Mouse (Mus musculus) intestine, embryonic 14.5 days (tissue): ENCODE data around the gene Zfp981. TPM values are rescaled to one million over a fixed set of nuclear protein-coding genes. Genes with fewer than 3 reads are reported as not detected.
"Not testable (repeated sequence)": the region's sequence is repeated elsewhere in the genome, so short reads cannot be mapped to it uniquely, and the experiment has no call there.

Source experiments
- ATAC-seq: fragments of 200-750 bp; cut with Nextera tagmentation; replicated peaks from 2 replicates; pipeline ENCODE4 v1.8.0; 2017; ENCODE audit warnings: low read depth, moderate number of reproducible peaks, moderate TSS enrichment, moderate library complexity; ENCODE audit not compliant: low FRiP score, low TSS enrichment
- DNase-seq: peaks from one replicate; pipeline ENCODE4 v3.0.0-alpha.2; 2018; ENCODE audit warnings: low spot score
- H3K27ac ChIP-seq: fragments of 300-500 bp; sonication (generic); 2 replicates; pipeline ENCODE4 v1.5.1; 2014; ENCODE audit warnings: low read depth, mild to moderate bottlenecking, control low read depth
- H3K27me3 ChIP-seq: fragments of 300-500 bp; sonication (generic); replicated peaks from 2 replicates; pipeline ENCODE4 v1.6.1; 2014; ENCODE audit warnings: low read length, control low read depth; ENCODE audit not compliant: control insufficient read depth, insufficient read depth
- H3K36me3 ChIP-seq: fragments of 300-500 bp; sonication (generic); 2 replicates; pipeline ENCODE4 v1.6.1; 2014; ENCODE audit warnings: low read length, control low read depth; ENCODE audit not compliant: control insufficient read depth, insufficient read depth
- H3K4me1 ChIP-seq: fragments of 300-500 bp; sonication (generic); replicated peaks from 2 replicates; pipeline ENCODE4 v1.6.1; 2014; ENCODE audit warnings: low read length, control low read depth, mixed read lengths; ENCODE audit not compliant: control insufficient read depth, insufficient read depth
- H3K4me2 ChIP-seq: fragments of 300-500 bp; sonication (generic); 2 replicates; pipeline ENCODE4 v1.6.1; 2014; ENCODE audit warnings: low read length
- H3K4me3 ChIP-seq: fragments of 300-500 bp; sonication (generic); 2 replicates; pipeline ENCODE4 v1.5.1; 2014; ENCODE audit warnings: low read depth, low read length, control low read depth, mixed read lengths
- H3K9ac ChIP-seq: fragments of 300-500 bp; sonication (generic); 2 replicates; pipeline ENCODE4 v1.6.1; 2014; ENCODE audit warnings: mild to moderate bottlenecking, low read length
- H3K9me3 ChIP-seq: fragments of 300-500 bp; sonication (generic); 2 replicates; pipeline ENCODE4 v1.6.1; 2016; ENCODE audit warnings: low read length, control low read depth; ENCODE audit not compliant: control insufficient read depth
- WGBS: fragments of 180-500 bp; shearing (Covaris S2); extraction: QIAGEN DNeasy Blood & Tissue Kit; methylation state at CpG from one replicate; pipeline ENCODE4 v1.1.7; 2014; 5-methylcytosine and 5-hydroxymethylcytosine counted together
- polyA plus RNA-seq: library from polyadenylated mRNA; unstranded; fragments of >200 nt; fragmentation: Nextera tagmentation; extraction: Ambion mirVana; gene quantifications from 2 replicates; pipeline ENCODE4 v1.2.1, GENCODE M21; 2014

Gene Zfp981
- polyA plus RNA-seq, 1 experiment from 2014 or later: 0.11 TPM

DNA sequence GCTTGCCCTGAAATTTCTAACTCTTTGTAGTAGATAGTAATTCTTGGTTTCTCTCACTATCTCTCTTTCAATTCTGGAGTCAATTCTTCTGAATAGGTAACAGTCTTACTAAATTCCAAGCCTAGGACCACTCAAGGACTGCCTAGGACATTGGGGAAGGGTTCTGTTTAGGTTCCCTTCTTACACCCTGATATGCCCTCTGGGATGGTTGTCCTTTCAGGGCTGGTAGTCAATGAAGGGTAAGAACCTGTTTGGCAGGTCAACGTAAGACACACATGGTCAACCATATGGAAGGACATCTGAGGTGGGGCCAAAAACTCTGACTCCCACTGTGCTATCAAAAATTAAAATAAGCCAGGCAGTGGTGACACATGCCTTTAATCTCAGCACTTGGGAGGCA lies 9.0 kb upstream of the Zfp981 start:
- 44% methylated on average over 1 of the region's 1 CpGs for whole genome bisulfite sequencing

DNA sequence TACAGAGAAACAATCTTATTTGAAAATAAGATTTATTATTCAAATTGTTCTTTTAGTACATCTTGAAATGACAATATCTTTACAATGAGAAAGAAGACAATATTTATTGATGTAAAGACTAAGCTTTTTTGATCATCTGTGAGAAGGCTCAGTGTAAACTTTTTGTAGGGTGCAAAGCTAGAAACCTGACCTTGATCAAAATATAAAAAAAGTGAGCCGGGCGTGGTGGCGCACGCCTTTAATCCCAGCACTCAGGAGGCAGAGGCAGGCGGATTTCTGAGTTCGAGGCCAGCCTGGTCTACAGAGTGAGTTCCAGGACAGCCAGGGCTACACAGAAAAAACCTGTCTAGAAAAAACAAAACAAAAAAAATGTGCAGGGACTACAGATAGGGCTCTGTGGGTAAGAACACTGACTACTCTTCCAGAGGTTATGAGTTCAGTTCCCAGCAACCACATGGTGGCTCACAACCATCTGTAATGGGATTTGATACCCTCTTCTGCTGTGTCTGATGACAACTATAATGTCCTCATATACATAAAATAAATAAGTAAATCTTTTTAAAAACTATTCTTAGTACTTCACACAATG lies 8.4 kb upstream of the Zfp981 start:
- not testable (repeated sequence) for H3K27me3 ChIP-seq, H3K4me1 ChIP-seq, H3K4me3 ChIP-seq, H3K27ac ChIP-seq, H3K4me2 ChIP-seq, H3K9ac ChIP-seq, DNase-seq, H3K36me3 ChIP-seq, ATAC-seq
- 85% methylated on average over 6 of the region's 6 CpGs for whole genome bisulfite sequencing
- H3K9me3 ChIP-seq: peaks cover 45% of the 10 kb centered on the region

More for the DNA sequence above, 9.0 kb upstream of the Zfp981 start:
- Histone ChIP-seq H3K4me3 (no peak overlapping the region), H3K4me2 (no peak overlapping the region), H3K27me3 (no peaks in the 10 kb centered on the region), H3K4me1 (no peaks in the 10 kb centered on the region), H3K36me3 (no peaks in the 10 kb centered on the region), H3K27ac (no peak overlapping the region), H3K9ac (no peak overlapping the region), H3K9me3 (peaks cover 43% of the 10 kb centered on the region)
- DNase-seq (no peak), ATAC-seq (no peak)

DNA sequence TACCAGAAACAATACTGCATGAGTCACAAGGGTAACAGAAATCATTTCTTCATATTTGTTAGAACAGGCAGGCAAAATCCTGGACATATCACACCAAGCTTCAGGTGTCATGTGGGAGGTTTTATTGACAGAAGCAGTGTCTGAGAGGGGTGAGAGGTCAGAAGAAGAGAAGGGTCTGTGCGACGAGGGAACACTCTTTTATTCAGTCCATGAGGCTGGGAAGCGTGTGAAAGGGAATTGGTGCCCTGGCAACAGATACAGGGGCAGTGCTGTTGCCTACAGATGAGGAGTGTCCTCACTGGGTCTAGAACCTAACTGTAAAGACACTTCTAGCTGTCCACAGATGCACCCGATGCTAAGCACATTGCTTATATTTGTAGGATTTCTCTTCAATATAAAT lies 6.8 kb upstream of the Zfp981 start:
- Histone ChIP-seq H3K27ac (no peak overlapping the region), H3K27me3 (no peaks in the 10 kb centered on the region), H3K9ac (no peak overlapping the region), H3K4me1 (no peaks in the 10 kb centered on the region), H3K4me2 (no peak overlapping the region), H3K4me3 (no peak overlapping the region), H3K36me3 (no peaks in the 10 kb centered on the region), H3K9me3 (peaks cover 45% of the 10 kb centered on the region)
- 64% methylated on average over 4 of the region's 4 CpGs for WGBS
- DNase-seq (no peak), ATAC-seq (no peak)

DNA sequence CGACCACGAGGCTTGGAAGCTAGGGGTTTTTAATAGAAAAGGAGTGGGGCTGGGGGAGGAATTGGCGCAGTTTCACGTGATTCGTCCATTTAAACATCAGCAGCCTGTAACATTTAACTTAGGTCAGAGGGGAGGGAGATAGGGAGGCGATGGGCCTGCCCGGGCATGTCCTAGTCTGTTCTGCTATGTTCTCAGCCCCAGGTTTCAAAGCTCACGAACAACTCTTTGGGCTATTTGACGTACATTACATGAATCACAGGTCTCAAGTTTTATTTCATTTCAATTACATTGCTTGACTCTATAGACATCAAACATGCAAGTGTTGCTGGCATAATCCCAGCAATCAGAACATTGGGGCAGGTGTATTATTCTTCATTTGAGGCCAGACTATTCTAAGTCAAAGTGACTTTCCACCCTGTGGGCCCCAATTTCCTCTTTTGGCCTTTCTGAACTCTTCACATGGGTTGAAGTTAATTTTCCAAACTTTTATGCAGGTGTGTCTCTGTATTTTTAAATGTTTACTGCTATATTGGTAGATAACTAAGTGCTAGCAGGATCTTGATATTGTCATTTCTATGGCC lies 4.0 kb upstream of the Zfp981 start:
- 77% methylated on average over 9 of the region's 9 CpGs for WGBS
- H3K4me2 ChIP-seq, H3K36me3 ChIP-seq, H3K4me3 ChIP-seq, H3K27me3 ChIP-seq, H3K4me1 ChIP-seq, H3K27ac ChIP-seq, DNase-seq, H3K9ac ChIP-seq, ATAC-seq: not testable (repeated sequence)
- peaks cover 40% of the 10 kb centered on the region for H3K9me3 ChIP-seq

DNA sequence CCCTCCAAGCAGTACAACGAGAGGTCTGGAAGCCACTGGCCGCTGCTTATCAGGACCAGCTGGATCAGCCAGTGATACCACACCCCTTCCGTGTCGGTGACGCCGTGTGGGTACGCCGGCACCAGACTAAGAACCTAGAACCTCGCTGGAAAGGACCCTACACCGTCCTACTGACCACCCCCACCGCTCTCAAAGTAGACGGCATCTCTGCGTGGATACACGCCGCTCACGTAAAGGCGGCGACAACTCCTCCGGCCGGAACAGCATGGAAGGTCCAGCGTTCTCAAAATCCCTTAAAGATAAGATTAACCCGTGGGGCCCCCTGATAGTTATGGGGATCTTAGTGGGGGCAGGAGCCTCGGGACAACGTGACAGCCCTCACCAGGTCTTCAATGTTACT lies 7.2 kb downstream of the Zfp981 start:
- H3K4me2 ChIP-seq, H3K9me3 ChIP-seq: not testable (repeated sequence)
- 94% methylated on average over 17 of the region's 24 CpGs for WGBS

DNA sequence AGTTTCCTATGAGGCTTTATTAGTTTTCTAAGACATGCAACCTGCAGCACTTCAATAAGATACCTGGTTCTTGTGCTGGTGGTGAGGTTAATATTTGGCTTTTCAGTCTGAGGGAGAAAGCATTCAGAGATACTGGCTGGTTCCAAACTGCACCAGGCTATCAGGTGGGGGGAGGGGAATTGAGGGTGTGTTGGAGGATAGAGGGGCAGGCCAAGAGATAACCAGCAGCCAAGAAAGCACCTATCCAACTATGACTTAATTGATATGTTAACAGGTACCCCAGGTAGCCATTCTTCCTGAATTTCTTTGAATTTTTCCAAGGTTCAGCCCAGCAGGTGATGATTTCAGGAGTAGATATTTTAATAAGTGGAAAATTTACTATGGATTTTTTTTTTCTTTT lies 10.0 kb downstream of the Zfp981 start:
- not testable (repeated sequence) for H3K27ac ChIP-seq, ATAC-seq, H3K36me3 ChIP-seq, H3K9ac ChIP-seq, H3K4me2 ChIP-seq, DNase-seq, H3K27me3 ChIP-seq, H3K4me3 ChIP-seq, H3K4me1 ChIP-seq
- peaks cover 14% of the 10 kb centered on the region for H3K9me3 ChIP-seq

More for the DNA sequence above, 7.2 kb downstream of the Zfp981 start:
- not testable (repeated sequence) for DNase-seq, H3K4me3 ChIP-seq, H3K27ac ChIP-seq, H3K4me1 ChIP-seq, ATAC-seq, H3K27me3 ChIP-seq, H3K36me3 ChIP-seq, H3K9ac ChIP-seq

DNA sequence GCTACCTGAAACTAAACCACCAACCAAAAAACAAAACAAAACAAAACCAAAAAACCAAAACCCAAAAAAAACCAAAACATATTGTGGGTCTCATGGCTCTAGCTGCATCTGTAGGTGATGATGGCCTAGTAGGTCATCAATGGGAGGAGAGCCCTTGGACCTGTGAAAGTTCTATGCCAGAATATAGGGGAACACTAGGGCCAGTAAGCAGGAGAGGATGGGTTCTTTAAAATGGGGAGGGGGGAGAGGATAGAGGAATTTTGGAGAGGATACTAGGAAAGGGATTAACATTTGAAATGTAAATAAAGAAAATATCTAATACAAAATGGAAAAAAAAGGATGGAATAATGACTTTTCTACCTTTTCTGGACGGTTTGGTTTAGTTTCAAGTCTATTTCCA lies 14.6 kb downstream of the Zfp981 start:
- ATAC-seq (no peak), DNase-seq (no peak)
- Histone ChIP-seq H3K9me3 (peaks cover 36% of the 10 kb centered on the region), H3K36me3 (no peaks in the 10 kb centered on the region), H3K4me3 (no peak overlapping the region), H3K27me3 (no peaks in the 10 kb centered on the region), H3K4me2 (no peak overlapping the region), H3K9ac (no peak overlapping the region), H3K4me1 (no peaks in the 10 kb centered on the region), H3K27ac (no peak overlapping the region)
- WGBS: 53% methylated on average over 1 of the region's 1 CpGs

DNA sequence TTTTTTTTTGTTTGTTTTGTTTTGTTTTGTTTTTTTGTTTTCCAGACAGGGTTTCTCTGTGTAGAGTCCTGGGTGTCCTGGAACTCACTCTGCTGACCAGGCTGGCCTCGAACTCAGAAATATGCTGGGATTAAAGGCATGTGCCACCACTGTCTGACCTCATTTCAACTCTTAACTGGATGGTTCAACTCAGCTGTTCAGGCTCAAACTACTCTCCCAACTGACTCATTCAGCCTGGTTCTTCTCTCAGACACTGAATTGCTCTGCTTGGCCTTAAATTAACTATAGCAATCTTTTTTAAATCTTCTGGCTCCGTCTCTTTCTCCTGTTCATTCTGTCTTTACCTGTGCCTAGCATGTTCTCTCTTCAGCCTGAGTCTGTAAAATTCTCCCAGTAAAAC lies 15.3 kb downstream of the Zfp981 start:
- H3K27ac ChIP-seq, H3K4me3 ChIP-seq, H3K4me2 ChIP-seq, ATAC-seq, H3K27me3 ChIP-seq, H3K4me1 ChIP-seq, DNase-seq, H3K36me3 ChIP-seq, H3K9ac ChIP-seq: not testable (repeated sequence)
- peaks cover 38% of the 10 kb centered on the region for H3K9me3 ChIP-seq
- WGBS: 68% methylated on average over 2 of the region's 2 CpGs

DNA sequence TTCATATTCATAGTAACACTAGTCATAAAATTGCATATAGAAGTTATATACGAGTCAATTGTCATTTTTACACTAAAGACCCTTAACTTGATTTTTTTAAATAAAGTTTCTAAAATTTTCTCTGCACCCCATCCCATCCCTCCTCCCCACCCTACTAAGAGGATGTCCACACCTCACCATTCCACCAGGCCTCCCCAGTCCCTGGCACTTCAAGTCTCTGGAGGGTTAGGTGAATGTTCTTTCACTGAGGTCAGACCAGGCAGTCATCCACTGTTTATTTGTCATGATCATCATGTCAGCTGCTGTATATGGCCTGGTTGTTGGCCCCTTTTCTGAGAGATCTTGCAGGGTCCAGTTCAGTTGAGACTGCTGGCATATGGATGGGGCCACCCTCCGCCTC lies 18.9 kb downstream of the Zfp981 start:
- DNase-seq: no peak
- Histone ChIP-seq H3K9ac (no peak overlapping the region), H3K27ac (no peak overlapping the region), H3K36me3 (no peaks in the 10 kb centered on the region), H3K9me3 (peaks cover 60% of the 10 kb centered on the region), H3K4me2 (no peak overlapping the region), H3K4me1 (no peaks in the 10 kb centered on the region), H3K4me3 (no peak overlapping the region), H3K27me3 (no peaks in the 10 kb centered on the region)
- ATAC-seq: no peak
- 89% methylated on average over 2 of the region's 2 CpGs for WGBS
